Mouse (Mus musculus) left cerebral cortex, postnatal 10 days (tissue): ENCODE measurements around the gene Gm28308. TPM values are rescaled to one million over a fixed set of nuclear protein-coding genes. Genes with fewer than 3 reads are reported as not detected.

Source experiments
- DNase-seq, 2 experiments: peaks; one replicate each; pipeline ENCODE4 v3.0.0; 2021 to 2022; ENCODE audit warnings: low spot score in 2 of 2, mixed read lengths in 1 of 2; ENCODE audit errors: extremely low spot score in 1 of 2
- intact Hi-C: fragments of 180-260 bp; cut with DNase I; formaldehyde crosslinking; loops from one replicate; pipeline ENCODE4 v1.15.1; 2025
- total RNA-seq, 2 experiments: library from RNA; stranded (reverse); gene quantifications; 2 replicates each; pipeline ENCODE4 v1.2.3; 2021

The Gm28308 gene
- total RNA-seq, 2 experiments from 2014 or later: not detected

- intact Hi-C loops: no loop called here
- no peak for DNase-seq
Measured at GRCm38 (mm10) chr6:52214271-52214670, 1.1 kb upstream of the Gm28308 start.

GRCm38 (mm10) chr6:52212556-52213118, 502 bp downstream of the Gm28308 start:
- intact Hi-C loops: no loop called here
- DNase-seq: no peak

GRCm38 (mm10) chr6:52211961-52212360, 1.2 kb downstream of the Gm28308 start:
- DNase-seq: no peak
- intact Hi-C loops: no loop called here

- intact Hi-C loops: no loop called here
- DNase-seq: peak in 1 of 2 experiments; percentile 72
Measured at GRCm38 (mm10) chr6:52211170-52211935, 1.8 kb downstream of the Gm28308 start.

GRCm38 (mm10) chr6:52209685-52210046, 3.5 kb downstream of the Gm28308 start:
- no peak for DNase-seq
- intact Hi-C loops: no loop called here

- no peak for DNase-seq
- intact Hi-C loops: no loop called here
Measured at GRCm38 (mm10) chr6:52208868-52209684, 4.1 kb downstream of the Gm28308 start.

GRCm38 (mm10) chr6:52208072-52208867, 4.9 kb downstream of the Gm28308 start, which contains the start of gene Hoxa6:
Gene Hoxa6 (minus strand): TSS chr6:52208722.
- DNase-seq: no peak
- intact Hi-C loops: no loop called here

GRCm38 (mm10) chr6:52207684-52207976, 5.5 kb downstream of the Gm28308 start:
- intact Hi-C loops: no loop called here
- no peak for DNase-seq

GRCm38 (mm10) chr6:52206882-52207683, 6.1 kb downstream of the Gm28308 start:
- intact Hi-C loops: no loop called here
- no peak for DNase-seq

- no peak for DNase-seq
- intact Hi-C loops: no loop called here
Measured at GRCm38 (mm10) chr6:52205638-52206621, 7.2 kb downstream of the Gm28308 start.

GRCm38 (mm10) chr6:52205221-52205620, 7.9 kb downstream of the Gm28308 start:
- DNase-seq: no peak
- intact Hi-C loops: no loop called here

GRCm38 (mm10) chr6:52204050-52204752, 8.9 kb downstream of the Gm28308 start, which contains the start of gene Hoxa5:
Gene Hoxa5 (minus strand): TSS chr6:52204587.
- DNase-seq: no peak
- intact Hi-C loops: no loop called here

GRCm38 (mm10) chr6:52203371-52204049, 9.6 kb downstream of the Gm28308 start:
- intact Hi-C loops: no loop called here
- no peak for DNase-seq

GRCm38 (mm10) chr6:52203121-52203370, 10.1 kb downstream of the Gm28308 start:
- no peak for DNase-seq
- intact Hi-C loops: no loop called here

- intact Hi-C loops: no loop called here
- no peak for DNase-seq
Measured at GRCm38 (mm10) chr6:52202362-52203120, 10.6 kb downstream of the Gm28308 start.

GRCm38 (mm10) chr6:52201269-52201668, 11.9 kb downstream of the Gm28308 start:
- intact Hi-C loops: no loop called here
- DNase-seq: no peak
